Mouse (Mus musculus): ENCODE results near the gene Nckap1l.

- TF ChIP-seq CTCF (IDR thresholded peaks at IDR 0.05) (no peak), POLR2A (IDR thresholded peaks at IDR 0.05; ENCODE audit: insufficient read depth, low read depth, low read length) (peak; percentile 51; the same call in 1 of the 2 replicates), EP300 (IDR thresholded peaks at IDR 0.05; ENCODE audit: insufficient read depth, low read depth, low read length) (no peak)
Observed at GRCm38 (mm10) chr15:103514119-103514518, 60.5 kb downstream of the Nckap1l start.
